Mouse (Mus musculus) ES-Bruce4 (cell line): ENCODE data around the gene Zfp644.

Experiments
- CTCF ChIP-seq: IDR thresholded peaks from one replicate; pipeline ENCODE4 v1.8.1; 2011; ENCODE audit warnings: low read depth, low read length
- EP300 ChIP-seq: IDR thresholded peaks from 2 replicates; pipeline ENCODE4 v1.6.1; 2011; ENCODE audit warnings: low read depth, low read length; ENCODE audit not compliant: insufficient read depth
- POLR2A ChIP-seq: IDR thresholded peaks from one replicate; pipeline ENCODE4 v1.8.1; 2011; ENCODE audit warnings: low read length; ENCODE audit not compliant: insufficient read depth

- TF ChIP-seq CTCF (no peak), POLR2A (no peak), EP300 (no peak)
Observed at GRCm38 (mm10) chr5:106640235-106640809, 56.8 kb downstream of the Zfp644 start.
